Mouse (Mus musculus): Measurements from ENCODE around the gene Asb5. TPM values are rescaled to one million over a fixed set of nuclear protein-coding genes. Genes with fewer than 3 reads are reported as not detected.

Asb5 gene
- polyA plus RNA-seq, 1 experiment from 2014 or later = 1.1 TPM

DNA sequence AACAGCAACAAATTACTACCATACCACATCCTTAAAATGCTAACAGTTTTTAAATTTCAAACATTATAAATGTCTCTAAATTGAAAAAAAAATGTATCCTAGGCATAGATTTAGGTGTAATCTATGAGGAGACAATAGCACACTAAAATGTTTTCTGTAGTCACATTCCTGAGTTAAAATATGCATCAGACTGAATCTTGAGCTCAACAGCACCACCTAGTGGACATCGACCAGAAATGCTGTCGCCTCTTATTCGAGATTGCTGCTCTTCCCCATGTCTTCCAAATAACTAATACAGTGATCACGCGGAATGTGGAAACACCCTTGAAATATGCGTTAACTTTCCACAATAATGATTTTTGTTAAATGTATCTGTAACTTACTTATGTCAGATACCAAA is 36.3 kb upstream of the Asb5 start:
- 11% methylated on average over 6 of the region's 6 CpGs for WGBS (ENCODE audit: insufficient replicate concordance)
- H3K27me3 ChIP-seq (ENCODE audit: insufficient read depth, low read length) = no peaks in the 10 kb centered on the region
- ATAC-seq (no peak), DNase-seq (peak; percentile 55)
- no peaks in the 10 kb centered on the region for H3K4me1 ChIP-seq (ENCODE audit: insufficient read depth)
- H3K27ac ChIP-seq (ENCODE audit: low read depth) = no peak overlapping the region
- no peaks in the 10 kb centered on the region for H3K36me3 ChIP-seq (replicated peaks; ENCODE audit: insufficient read depth, low read length)
- no peak for TF ChIP-seq EP300 (IDR thresholded peaks at IDR 0.05; ENCODE audit: low read depth)
- TF ChIP-seq CTCF (IDR thresholded peaks at IDR 0.05; ENCODE audit: low read depth) = peak; percentile 88
- H3K4me2 ChIP-seq (ENCODE audit: low read depth, low read length) = no peak overlapping the region
- no peaks in the 10 kb centered on the region for H3K9me3 ChIP-seq (ENCODE audit: low read length)
- no peak overlapping the region for H3K9ac ChIP-seq (replicated peaks)
- H3K4me3 ChIP-seq (ENCODE audit: low read depth, low read length) = no peak overlapping the region

DNA sequence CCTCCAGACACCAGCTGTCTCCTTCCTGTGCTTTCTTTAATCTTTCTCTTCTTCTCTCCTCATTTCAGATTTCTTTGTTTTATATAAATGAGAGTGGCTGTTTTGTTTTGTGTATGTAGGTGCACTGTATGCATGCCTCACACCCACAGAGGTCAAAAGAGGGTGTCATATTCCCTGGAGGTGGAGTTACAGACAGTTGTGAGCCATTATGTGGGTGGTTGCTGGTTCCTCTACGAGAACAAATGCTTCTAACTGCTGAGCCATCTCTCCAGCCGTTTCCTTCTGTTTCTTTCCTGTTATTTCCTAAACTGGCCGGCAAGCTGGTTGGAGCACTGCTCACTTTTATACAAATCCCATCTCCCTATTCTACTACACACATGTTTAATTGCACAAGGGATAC is 35.5 kb upstream of the Asb5 start:
- Histone ChIP-seq H3K36me3 (replicated peaks; ENCODE audit: insufficient read depth, low read length) (no peaks in the 10 kb centered on the region), H3K27me3 (ENCODE audit: insufficient read depth, low read length) (no peaks in the 10 kb centered on the region), H3K4me3 (ENCODE audit: low read depth, low read length) (no peak overlapping the region), H3K9me3 (ENCODE audit: low read length) (no peaks in the 10 kb centered on the region), H3K4me2 (ENCODE audit: low read depth, low read length) (no peak overlapping the region), H3K9ac (replicated peaks) (no peak overlapping the region), H3K4me1 (ENCODE audit: insufficient read depth) (no peaks in the 10 kb centered on the region), H3K27ac (ENCODE audit: low read depth) (no peak overlapping the region)
- DNase-seq = no peak
- TF ChIP-seq EP300 (IDR thresholded peaks at IDR 0.05; ENCODE audit: low read depth) (no peak), CTCF (IDR thresholded peaks at IDR 0.05; ENCODE audit: low read depth) (no peak)
- WGBS (ENCODE audit: insufficient replicate concordance) = 47% methylated on average over 3 of the region's 3 CpGs
- no peak for ATAC-seq

DNA sequence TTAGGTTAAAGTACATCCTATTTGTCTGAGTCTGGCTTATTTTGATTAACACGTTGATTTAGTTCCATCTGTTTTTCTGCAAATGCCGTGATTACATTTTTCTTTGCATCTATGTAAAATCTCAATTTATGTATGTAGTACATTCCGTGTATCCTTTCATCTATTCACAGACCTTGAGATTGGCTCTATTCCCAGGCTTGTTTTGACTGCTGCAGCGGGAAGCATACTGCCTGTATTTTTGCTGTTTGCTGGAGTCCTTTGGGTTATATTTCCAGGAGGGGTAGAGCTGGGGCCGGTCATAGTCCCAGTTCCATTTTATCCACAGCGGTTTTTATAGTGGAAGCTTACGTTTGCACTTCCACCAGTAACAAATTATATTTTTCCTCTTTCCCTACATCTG is 26.3 kb upstream of the Asb5 start:
- ATAC-seq = no peak
- WGBS (ENCODE audit: insufficient replicate concordance) = 76% methylated on average over 7 of the region's 7 CpGs
- no peak for DNase-seq

DNA sequence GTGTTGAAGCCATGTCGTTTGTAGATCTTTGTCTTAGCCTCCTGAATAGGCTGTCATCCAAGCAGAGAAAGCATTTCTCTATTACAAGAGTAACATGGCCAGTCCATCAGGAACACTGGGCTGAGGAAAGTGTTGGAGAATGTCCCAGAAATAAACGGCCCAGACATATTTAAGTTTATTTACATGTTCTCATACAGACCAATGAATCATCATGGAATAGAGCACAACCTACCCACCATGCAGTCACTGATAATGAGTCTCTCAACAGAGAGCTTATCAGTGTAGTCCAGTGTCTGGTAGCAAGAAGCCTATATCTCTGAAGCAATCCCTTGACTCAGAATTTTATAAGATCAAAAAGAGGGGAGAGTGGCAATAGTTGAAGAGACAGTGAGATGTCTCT is 24.3 kb upstream of the Asb5 start:
- no peaks in the 10 kb centered on the region for H3K36me3 ChIP-seq (replicated peaks; ENCODE audit: insufficient read depth, low read length)
- H3K4me3 ChIP-seq (ENCODE audit: low read depth, low read length) = no peak overlapping the region
- no peak overlapping the region for H3K27ac ChIP-seq (ENCODE audit: low read depth)
- no peaks in the 10 kb centered on the region for H3K27me3 ChIP-seq (ENCODE audit: insufficient read depth, low read length)
- TF ChIP-seq EP300 (IDR thresholded peaks at IDR 0.05; ENCODE audit: low read depth) = no peak
- ATAC-seq (no peak), DNase-seq (no peak)
- no peak overlapping the region for H3K4me2 ChIP-seq (ENCODE audit: low read depth, low read length)
- no peaks in the 10 kb centered on the region for H3K9me3 ChIP-seq (ENCODE audit: low read length)
- WGBS (ENCODE audit: insufficient replicate concordance) = 44% methylated on average over 2 of the region's 2 CpGs
- H3K4me1 ChIP-seq (ENCODE audit: insufficient read depth) = peaks cover 4% of the 10 kb centered on the region; the same call in 1 of the 2 replicates
- H3K9ac ChIP-seq (replicated peaks) = no peak overlapping the region

More for the DNA sequence above, 26.3 kb upstream of the Asb5 start:
- Histone ChIP-seq H3K9ac (replicated peaks) (no peak overlapping the region), H3K27ac (ENCODE audit: low read depth) (no peak overlapping the region), H3K4me3 (ENCODE audit: low read depth, low read length) (no peak overlapping the region), H3K4me1 (ENCODE audit: insufficient read depth) (no peaks in the 10 kb centered on the region), H3K36me3 (replicated peaks; ENCODE audit: insufficient read depth, low read length) (no peaks in the 10 kb centered on the region), H3K4me2 (ENCODE audit: low read depth, low read length) (no peak overlapping the region), H3K9me3 (ENCODE audit: low read length) (no peaks in the 10 kb centered on the region), H3K27me3 (ENCODE audit: insufficient read depth, low read length) (no peaks in the 10 kb centered on the region)
- TF ChIP-seq CTCF (IDR thresholded peaks at IDR 0.05; ENCODE audit: low read depth) (no peak), EP300 (IDR thresholded peaks at IDR 0.05; ENCODE audit: low read depth) (no peak)

DNA sequence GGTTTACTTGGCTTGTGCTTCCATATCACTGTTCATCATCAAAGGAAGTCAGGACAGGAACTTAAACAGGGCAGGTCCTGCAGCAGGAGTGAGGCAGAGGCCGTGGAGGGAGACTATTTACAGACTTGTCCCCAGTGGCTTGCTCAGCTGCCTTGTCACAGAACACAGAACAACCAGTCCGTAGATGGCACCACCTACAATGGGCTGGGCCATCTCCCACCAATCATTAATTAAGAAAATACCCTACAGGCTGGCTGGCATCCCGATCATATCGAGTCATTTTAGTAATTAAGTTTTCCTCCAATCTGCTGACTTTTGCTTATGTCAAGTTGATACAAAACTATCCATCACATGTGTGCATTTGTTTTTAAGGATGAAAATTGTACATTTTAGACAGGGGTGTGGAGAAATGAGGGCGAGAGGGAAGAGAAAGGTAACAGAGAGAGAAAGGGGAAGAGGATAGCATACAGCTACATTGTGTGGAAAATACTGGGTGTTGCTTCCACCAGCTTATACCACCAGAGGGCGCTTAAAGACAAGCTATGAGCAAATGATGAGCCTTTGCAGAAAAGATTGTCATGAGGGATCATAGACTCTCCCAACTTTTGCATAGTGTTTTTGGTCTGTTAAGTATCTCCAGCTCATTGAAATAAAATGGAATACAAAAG is 21.8 kb upstream of the Asb5 start:
- no peak overlapping the region for H3K9ac ChIP-seq (replicated peaks)
- H3K4me2 ChIP-seq (ENCODE audit: low read depth, low read length) = no peak overlapping the region
- WGBS (ENCODE audit: insufficient replicate concordance) = 21% methylated on average over 6 of the region's 6 CpGs
- ATAC-seq (peak; percentile 65), DNase-seq (peak; percentile 79)
- H3K36me3 ChIP-seq (replicated peaks; ENCODE audit: insufficient read depth, low read length) = no peaks in the 10 kb centered on the region
- no peak overlapping the region for H3K4me3 ChIP-seq (ENCODE audit: low read depth, low read length)
- H3K4me1 ChIP-seq (ENCODE audit: insufficient read depth) = peaks cover 4% of the 10 kb centered on the region; the same call in 1 of the 2 replicates
- H3K27ac ChIP-seq (ENCODE audit: low read depth) = no peak overlapping the region
- H3K9me3 ChIP-seq (ENCODE audit: low read length) = no peaks in the 10 kb centered on the region
- no peak for TF ChIP-seq EP300 (IDR thresholded peaks at IDR 0.05; ENCODE audit: low read depth)
- peak; percentile 93 for TF ChIP-seq CTCF (IDR thresholded peaks at IDR 0.05; ENCODE audit: low read depth)
- H3K27me3 ChIP-seq (ENCODE audit: insufficient read depth, low read length) = no peaks in the 10 kb centered on the region

DNA sequence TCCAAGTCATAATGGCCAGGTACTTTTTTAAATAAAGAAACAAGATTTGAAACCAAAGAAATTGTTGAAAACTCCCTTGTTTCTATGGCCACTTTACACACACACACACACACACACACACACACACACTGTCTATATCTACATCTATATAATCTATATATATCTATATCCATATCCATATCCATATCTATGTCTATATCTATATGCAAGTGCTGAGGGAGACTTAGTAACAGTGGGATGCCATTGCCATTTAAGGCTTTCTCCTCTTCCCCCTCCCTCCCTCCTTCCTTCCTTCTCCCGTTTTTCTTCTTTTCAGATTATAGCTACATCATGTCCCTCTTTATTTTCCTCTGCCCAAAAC is 21.3 kb upstream of the Asb5 start:
- H3K27me3 ChIP-seq (ENCODE audit: insufficient read depth, low read length) = no peaks in the 10 kb centered on the region
- no peak for DNase-seq
- H3K36me3 ChIP-seq (replicated peaks; ENCODE audit: insufficient read depth, low read length) = no peaks in the 10 kb centered on the region
- no peak overlapping the region for H3K9ac ChIP-seq (replicated peaks)
- H3K4me1 ChIP-seq (ENCODE audit: insufficient read depth) = peaks cover 4% of the 10 kb centered on the region; the same call in 1 of the 2 replicates
- H3K9me3 ChIP-seq (ENCODE audit: low read length) = no peaks in the 10 kb centered on the region
- 18% methylated on average over 1 of the region's 1 CpGs for WGBS (ENCODE audit: insufficient replicate concordance)
- no peak for ATAC-seq
- TF ChIP-seq EP300 (IDR thresholded peaks at IDR 0.05; ENCODE audit: low read depth) (no peak), CTCF (IDR thresholded peaks at IDR 0.05; ENCODE audit: low read depth) (no peak)
- H3K27ac ChIP-seq (ENCODE audit: low read depth) = no peak overlapping the region
- no peak overlapping the region for H3K4me2 ChIP-seq (ENCODE audit: low read depth, low read length)
- no peak overlapping the region for H3K4me3 ChIP-seq (ENCODE audit: low read depth, low read length)

Data from liver, postnatal 0 days (tissue).